Mouse (Mus musculus) stomach, adult 2 months (tissue): ENCODE results near the gene Mrpl30. TPM values are rescaled to one million over a fixed set of nuclear protein-coding genes. Genes with fewer than 3 reads are reported as not detected.

Experiments
- polyA plus RNA-seq: library from polyadenylated mRNA; depleted of rRNA; stranded (reverse); fragments of >200 nt; gene quantifications from 2 replicates; pipeline ENCODE4 v1.2.3, GENCODE M21; 2012; rRNA removed

Gene Mrpl30
- 15.6 and 21.5 TPM in 2 replicates for polyA plus RNA-seq

GRCm38 (mm10) chr1:37890025-37890652 is at the start of gene Mrpl30, which contains the start of gene Mitd1:
Gene Mrpl30, plus strand, starts transcription at chr1:37890477.
Gene Mitd1, minus strand, starts transcription at chr1:37890411.

GRCm38 (mm10) chr1:37866286-37866685 is 24.0 kb upstream of the Mrpl30 start, which contains the start of gene Tsga10:
Gene Tsga10, minus strand, starts transcription at chr1:37866429.

GRCm38 (mm10) chr1:37871704-37872103 is 18.6 kb upstream of the Mrpl30 start, which contains the start of gene Lipt1:
Gene Lipt1, plus strand, starts transcription at chr1:37871738.

GRCm38 (mm10) chr1:37916393-37916792 is 26.1 kb downstream of the Mrpl30 start, which contains the start of gene Lyg2:
Gene Lyg2, minus strand, starts transcription at chr1:37916493.

Other genes starting within 250 kb of the Mrpl30 start
- 10.8 and 11.0 TPM in 2 replicates for gene 2010300C02Rik, start 170.4 kb upstream of the Mrpl30 start, polyA plus RNA-seq
- 0.03 and 0.08 TPM in 2 replicates for gene Tsga10, start 24.0 kb upstream of the Mrpl30 start, polyA plus RNA-seq
- 0.15 and 0.25 TPM in 2 replicates for gene Lipt1, start 18.7 kb upstream of the Mrpl30 start, polyA plus RNA-seq
- 1.2 TPM in 2 replicates for gene Mitd1, start 66 bp upstream of the Mrpl30 start, polyA plus RNA-seq
- not detected in 2 replicates for gene Lyg2, start 26.0 kb downstream of the Mrpl30 start, polyA plus RNA-seq
- 1.8 and 16.3 TPM in 2 replicates for gene Lyg1, start 67.3 kb downstream of the Mrpl30 start, polyA plus RNA-seq
- gene Txndc9, start 107.4 kb downstream of the Mrpl30 start, polyA plus RNA-seq, result 0.83 and 1.5 TPM in 2 replicates
- 0.32 and 0.66 TPM in 2 replicates for gene Eif5b, start 107.5 kb downstream of the Mrpl30 start, polyA plus RNA-seq
- gene Rev1, start 239.3 kb downstream of the Mrpl30 start, polyA plus RNA-seq, result 0.91 and 1.5 TPM in 2 replicates